Mouse (Mus musculus) heart, embryonic 11.5 days (tissue): ENCODE data around the gene Eif2s3x. TPM values are rescaled to one million over a fixed set of nuclear protein-coding genes. Genes with fewer than 3 reads are reported as not detected.
"Not testable (repeated sequence)": the region's sequence is repeated elsewhere in the genome, so short reads cannot be mapped to it uniquely, and the experiment has no call there.

ENCODE experiments used
- ATAC-seq: fragments of 200-750 bp; cut with Nextera tagmentation; replicated peaks from 2 replicates; pipeline ENCODE4 v1.8.0; 2017; ENCODE audit warnings: moderate library complexity; ENCODE audit not compliant: insufficient number of reproducible peaks, low FRiP score, low TSS enrichment
- H3K27ac ChIP-seq: fragments of 300-500 bp; sonication (generic); 2 replicates; pipeline ENCODE4 v1.5.1; 2014; ENCODE audit warnings: mild to moderate bottlenecking, low read depth, low read length
- H3K27me3 ChIP-seq: fragments of 300-500 bp; sonication (generic); 2 replicates; pipeline ENCODE4 v1.6.1; 2014; ENCODE audit warnings: mild to moderate bottlenecking, low read length, mixed read lengths; ENCODE audit not compliant: control insufficient read depth, insufficient read depth
- H3K36me3 ChIP-seq: fragments of 300-500 bp; sonication (generic); 2 replicates; pipeline ENCODE4 v1.6.1; 2014; ENCODE audit warnings: mild to moderate bottlenecking, low read length, moderate library complexity, mixed read lengths; ENCODE audit not compliant: control insufficient read depth, insufficient read depth
- H3K4me1 ChIP-seq: fragments of 300-500 bp; sonication (generic); 2 replicates; pipeline ENCODE4 v1.6.1; 2014; ENCODE audit warnings: low read length; ENCODE audit not compliant: control insufficient read depth, insufficient read depth
- H3K4me2 ChIP-seq: fragments of 300-500 bp; sonication (generic); 2 replicates; pipeline ENCODE4 v1.6.1; 2014; ENCODE audit warnings: mild to moderate bottlenecking, moderate library complexity
- H3K4me3 ChIP-seq: fragments of 300-500 bp; sonication (generic); 2 replicates; pipeline ENCODE4 v1.5.1; 2014; ENCODE audit warnings: low read depth, low read length
- H3K9ac ChIP-seq: fragments of 300-500 bp; sonication (generic); 2 replicates; pipeline ENCODE4 v1.6.1; 2014; ENCODE audit warnings: mild to moderate bottlenecking, low read depth, low read length, moderate library complexity
- H3K9me3 ChIP-seq: fragments of 300-500 bp; sonication (generic); replicated peaks from 2 replicates; pipeline ENCODE4 v1.6.1; 2016; ENCODE audit warnings: low read length; ENCODE audit not compliant: control insufficient read depth
- WGBS: fragments of 180-500 bp; shearing (Covaris S2); extraction: QIAGEN DNeasy Blood & Tissue Kit; methylation state at CpG from one replicate; pipeline ENCODE4 v1.1.7; 2014; ENCODE audit not compliant: insufficient replicate concordance; 5-methylcytosine and 5-hydroxymethylcytosine counted together
- polyA plus RNA-seq: library from polyadenylated mRNA; unstranded; fragments of >200 nt; fragmentation: Nextera tagmentation; extraction: Ambion mirVana; gene quantifications from 2 replicates; pipeline ENCODE4 v1.2.1, GENCODE M21; 2014

The Eif2s3x gene
- polyA plus RNA-seq, 1 experiment from 2014 or later = 70.9 TPM

GRCm38 (mm10) chrX:94197789-94198188 is 14.9 kb downstream of the Eif2s3x start:
- Histone ChIP-seq H3K4me3 (no peak overlapping the region), H3K27ac (no peak overlapping the region), H3K9ac (no peak overlapping the region), H3K27me3 (no peaks in the 10 kb centered on the region), H3K4me2 (no peak overlapping the region), H3K9me3 (no peaks in the 10 kb centered on the region), H3K4me1 (no peaks in the 10 kb centered on the region), H3K36me3 (peaks cover 17% of the 10 kb centered on the region)
- no peak for ATAC-seq
- 75% methylated on average over 5 of the region's 5 CpGs for WGBS

- not testable (repeated sequence) for H3K9ac ChIP-seq, ATAC-seq, H3K4me1 ChIP-seq, H3K27ac ChIP-seq, H3K4me2 ChIP-seq, H3K9me3 ChIP-seq, H3K27me3 ChIP-seq, H3K4me3 ChIP-seq
- 69% methylated on average over 4 of the region's 4 CpGs for WGBS
- H3K36me3 ChIP-seq = peaks cover 15% of the 10 kb centered on the region
Observed at GRCm38 (mm10) chrX:94193901-94194300, 18.8 kb downstream of the Eif2s3x start.

- Histone ChIP-seq H3K27ac (no peak overlapping the region), H3K4me3 (no peak overlapping the region), H3K36me3 (no peaks in the 10 kb centered on the region), H3K4me1 (no peaks in the 10 kb centered on the region), H3K4me2 (no peak overlapping the region), H3K27me3 (peaks cover 7% of the 10 kb centered on the region; the same call in 1 of the 2 replicates), H3K9ac (no peak overlapping the region), H3K9me3 (no peaks in the 10 kb centered on the region)
- WGBS = 43% methylated on average over 1 of the region's 1 CpGs
- no peak for ATAC-seq
Observed at GRCm38 (mm10) chrX:94185156-94185555, 27.5 kb downstream of the Eif2s3x start.

GRCm38 (mm10) chrX:94183814-94184213 is 28.8 kb downstream of the Eif2s3x start:
- no peak for ATAC-seq
- Histone ChIP-seq H3K27ac (no peak overlapping the region), H3K4me1 (no peaks in the 10 kb centered on the region), H3K36me3 (no peaks in the 10 kb centered on the region), H3K4me3 (no peak overlapping the region), H3K9me3 (no peaks in the 10 kb centered on the region), H3K4me2 (no peak overlapping the region), H3K9ac (no peak overlapping the region), H3K27me3 (peaks cover 7% of the 10 kb centered on the region; the same call in 1 of the 2 replicates)
- 32% methylated on average over 2 of the region's 3 CpGs for WGBS

- H3K9ac ChIP-seq = peak overlapping the region; percentile 71
- peak; percentile 99 for ATAC-seq
- peak overlapping the region; percentile 50 for H3K4me3 ChIP-seq
- 2% methylated on average over 53 of the region's 55 CpGs for WGBS
- peak overlapping the region; percentile 97 for H3K27ac ChIP-seq
- peaks cover under 1% of the 10 kb centered on the region; the same call in 1 of the 2 replicates for H3K27me3 ChIP-seq
- H3K9me3 ChIP-seq = no peaks in the 10 kb centered on the region
- no peaks in the 10 kb centered on the region for H3K4me1 ChIP-seq
- peak overlapping the region; percentile 60 for H3K4me2 ChIP-seq
- H3K36me3 ChIP-seq = no peaks in the 10 kb centered on the region
Observed at GRCm38 (mm10) chrX:94177715-94178340, 34.8 kb downstream of the Eif2s3x start.

GRCm38 (mm10) chrX:94169348-94169747 is 43.3 kb downstream of the Eif2s3x start:
- H3K27me3 ChIP-seq = peaks cover 3% of the 10 kb centered on the region; the same call in 1 of the 2 replicates
- 72% methylated on average over 6 of the region's 6 CpGs for WGBS
- no peaks in the 10 kb centered on the region for H3K4me1 ChIP-seq
- no peaks in the 10 kb centered on the region for H3K9me3 ChIP-seq
- H3K4me2 ChIP-seq = no peak overlapping the region
- no peak for ATAC-seq
- H3K36me3 ChIP-seq = no peaks in the 10 kb centered on the region
- H3K9ac ChIP-seq = no peak overlapping the region
- H3K4me3 ChIP-seq = no peak overlapping the region
- H3K27ac ChIP-seq = no peak overlapping the region

- WGBS = 42% methylated on average over 11 of the region's 11 CpGs
- no peak overlapping the region for H3K4me3 ChIP-seq
- H3K36me3 ChIP-seq = no peaks in the 10 kb centered on the region
- H3K27ac ChIP-seq = no peak overlapping the region
- no peaks in the 10 kb centered on the region for H3K9me3 ChIP-seq
- peaks cover 49% of the 10 kb centered on the region for H3K27me3 ChIP-seq
- no peaks in the 10 kb centered on the region for H3K4me1 ChIP-seq
- no peak overlapping the region for H3K4me2 ChIP-seq
- no peak for ATAC-seq
- H3K9ac ChIP-seq = no peak overlapping the region
Observed at GRCm38 (mm10) chrX:94152251-94152830, 60.3 kb downstream of the Eif2s3x start.

- H3K9me3 ChIP-seq = no peaks in the 10 kb centered on the region
- no peak overlapping the region for H3K4me3 ChIP-seq
- H3K4me2 ChIP-seq = no peak overlapping the region
- H3K27me3 ChIP-seq = peaks cover 55% of the 10 kb centered on the region
- H3K9ac ChIP-seq = no peak overlapping the region
- no peaks in the 10 kb centered on the region for H3K36me3 ChIP-seq
- no peak overlapping the region for H3K27ac ChIP-seq
- ATAC-seq = no peak
- no peaks in the 10 kb centered on the region for H3K4me1 ChIP-seq
- 63% methylated on average over 19 of the region's 19 CpGs for WGBS
Observed at GRCm38 (mm10) chrX:94150471-94150870, 62.2 kb downstream of the Eif2s3x start.
